17 mouse cellular contexts compared by ENCODE assay signal in the genomic region with DNA sequence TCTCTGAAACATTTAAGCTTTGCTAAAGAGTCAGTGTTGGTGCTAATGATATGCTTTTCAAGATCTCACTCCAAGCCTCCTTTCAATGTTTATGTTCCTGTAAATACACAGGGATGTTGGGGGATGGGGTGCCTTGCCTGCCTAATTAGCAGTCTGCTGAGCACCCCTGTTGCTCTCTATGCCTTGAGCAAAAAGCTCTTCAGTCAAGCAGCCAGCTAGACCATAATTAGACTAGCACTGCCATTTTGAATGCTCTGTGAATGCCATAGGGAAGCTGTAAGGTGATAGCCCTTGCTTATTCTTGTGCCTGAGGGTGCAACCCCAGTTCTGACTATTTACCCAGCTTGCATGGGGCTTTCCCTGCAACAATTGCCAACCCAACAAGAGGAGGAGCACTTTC.
DNase-seq lines count a peak whose midpoint lies in the region; ATAC-seq lines count a peak whose summit lies in the region.
"Had no signal": no experiment of that assay in that cellular context is flagged by ENCODE, and none has a peak within 500 bp of the region (broad histone marks: within the 10 kb centered on the region; RNA-seq: fewer than 3 reads in every experiment).

No protein-coding gene starts in this region.

- peak; percentile 33 for DNase-seq in limb, embryonic 11.5 days (ENCODE audit: low spot score)
- no peak for DNase-seq in limb, embryonic 10.5 days (ENCODE audit: low spot score)
- DNase-seq in embryo, embryonic 11 days: peak; percentile 24
- DNase-seq in layer of hippocampus, adult 9-10 months (ENCODE audit: low spot score): no peak
- no peak for DNase-seq in spleen, postnatal 10 days (ENCODE audit: low spot score in 2 of 2)
- DNase-seq: cerebellum, adult 2 months; gastrocnemius, adult 2 months; heart, adult 2 months; lung, postnatal 36 days had no signal

- H3K4me1 ChIP-seq in limb, embryonic 11.5 days (ENCODE audit: control insufficient read depth, insufficient read depth, low read length): no peaks in the 10 kb centered on the region
- peaks cover 10% of the 10 kb centered on the region for H3K4me1 ChIP-seq in limb, embryonic 10.5 days
- peaks cover 6% of the 10 kb centered on the region for H3K4me1 ChIP-seq in forebrain, embryonic 16.5 days (replicated peaks; ENCODE audit: control insufficient read depth, insufficient read depth, low read length)
- H3K4me1 ChIP-seq in midbrain, embryonic 15.5 days: peaks cover 9% of the 10 kb centered on the region; the same call in 1 of the 2 replicates
- no peaks in the 10 kb centered on the region for H3K4me1 ChIP-seq in kidney, embryonic 14.5 days (ENCODE audit: control insufficient read depth, insufficient read depth, low read length)
- H3K4me1 ChIP-seq: kidney, embryonic 15.5 days; limb, embryonic 13.5 days; liver, embryonic 15.5 days had no signal

- no peak overlapping the region for H3K4me3 ChIP-seq in limb, embryonic 11.5 days (ENCODE audit: low read depth, low read length)
- H3K4me3 ChIP-seq in limb, embryonic 10.5 days: no peak overlapping the region
- H3K4me3 ChIP-seq in forebrain, embryonic 16.5 days (replicated peaks; ENCODE audit: low read length): no peak overlapping the region
- H3K4me3 ChIP-seq in midbrain, embryonic 15.5 days: no peak overlapping the region
- H3K4me3 ChIP-seq in kidney, embryonic 14.5 days (ENCODE audit: low read length): no peak overlapping the region
- H3K4me3 ChIP-seq: gastrocnemius, adult 2 months; heart, adult 2 months; kidney, embryonic 15.5 days; left cerebral cortex, adult 2 months; limb, embryonic 13.5 days; liver, embryonic 15.5 days had no signal

- no peak overlapping the region for H3K9ac ChIP-seq in limb, embryonic 11.5 days (ENCODE audit: low read length)
- no peak overlapping the region for H3K9ac ChIP-seq in forebrain, embryonic 16.5 days (replicated peaks; ENCODE audit: low read depth, low read length)
- H3K9ac ChIP-seq in midbrain, embryonic 15.5 days: no peak overlapping the region
- no peak overlapping the region for H3K9ac ChIP-seq in kidney, embryonic 14.5 days (ENCODE audit: low read depth, low read length)
- H3K9ac ChIP-seq: kidney, embryonic 15.5 days; limb, embryonic 13.5 days; liver, embryonic 15.5 days had no signal

- no peak overlapping the region for H3K4me2 ChIP-seq in limb, embryonic 11.5 days (ENCODE audit: low read depth, severe bottlenecking)
- H3K4me2 ChIP-seq in forebrain, embryonic 16.5 days (ENCODE audit: low read length): no peak overlapping the region
- no peak overlapping the region for H3K4me2 ChIP-seq in midbrain, embryonic 15.5 days
- no peak overlapping the region for H3K4me2 ChIP-seq in kidney, embryonic 14.5 days (replicated peaks; ENCODE audit: low read depth, low read length)
- H3K4me2 ChIP-seq: kidney, embryonic 15.5 days; limb, embryonic 13.5 days; liver, embryonic 15.5 days had no signal

- no peaks in the 10 kb centered on the region for H3K9me3 ChIP-seq in limb, embryonic 11.5 days (ENCODE audit: control insufficient read depth, low read length)
- H3K9me3 ChIP-seq in limb, embryonic 10.5 days (replicated peaks): no peaks in the 10 kb centered on the region
- H3K9me3 ChIP-seq in forebrain, embryonic 16.5 days (ENCODE audit: control insufficient read depth, low read length): no peaks in the 10 kb centered on the region
- no peaks in the 10 kb centered on the region for H3K9me3 ChIP-seq in midbrain, embryonic 15.5 days
- H3K9me3 ChIP-seq in kidney, embryonic 14.5 days (ENCODE audit: control insufficient read depth, low read length): no peaks in the 10 kb centered on the region
- H3K9me3 ChIP-seq: kidney, embryonic 15.5 days; limb, embryonic 13.5 days; liver, embryonic 15.5 days had no signal

- no peak overlapping the region for H3K27ac ChIP-seq in limb, embryonic 11.5 days (replicated peaks; ENCODE audit: low read depth, low read length)
- no peak overlapping the region for H3K27ac ChIP-seq in limb, embryonic 10.5 days
- no peak overlapping the region for H3K27ac ChIP-seq in forebrain, embryonic 16.5 days (ENCODE audit: low read length)
- H3K27ac ChIP-seq in midbrain, embryonic 15.5 days: peak overlapping the region; percentile 53; the same call in 1 of the 2 replicates
- H3K27ac ChIP-seq in kidney, embryonic 14.5 days (ENCODE audit: low read depth, low read length): no peak overlapping the region
- H3K27ac ChIP-seq: gastrocnemius, adult 2 months; heart, adult 2 months; kidney, embryonic 15.5 days; left cerebral cortex, adult 2 months; limb, embryonic 13.5 days; liver, embryonic 15.5 days had no signal

- H3K36me3 ChIP-seq in limb, embryonic 11.5 days (ENCODE audit: control insufficient read depth, insufficient read depth, low read length): no peaks in the 10 kb centered on the region
- no peaks in the 10 kb centered on the region for H3K36me3 ChIP-seq in limb, embryonic 10.5 days
- no peaks in the 10 kb centered on the region for H3K36me3 ChIP-seq in forebrain, embryonic 16.5 days (ENCODE audit: control insufficient read depth, insufficient read depth)
- no peaks in the 10 kb centered on the region for H3K36me3 ChIP-seq in midbrain, embryonic 15.5 days (replicated peaks)
- no peaks in the 10 kb centered on the region for H3K36me3 ChIP-seq in kidney, embryonic 14.5 days (ENCODE audit: control insufficient read depth, insufficient read depth, low read length)
- H3K36me3 ChIP-seq: kidney, embryonic 15.5 days; limb, embryonic 13.5 days; liver, embryonic 15.5 days had no signal

- no peak for ATAC-seq in limb, embryonic 11.5 days (ENCODE audit: insufficient number of reproducible peaks, low FRiP score, low TSS enrichment, low read depth)
- ATAC-seq in forebrain, embryonic 16.5 days: peak; percentile 77
- 0 out of 2 replicates have a peak, but pooled peaks have one; percentile 58 for ATAC-seq in midbrain, embryonic 15.5 days (replicated peaks)
- no peak for ATAC-seq in kidney, embryonic 14.5 days (ENCODE audit: low FRiP score, low TSS enrichment)
- ATAC-seq: inflammation-experienced regulatory T-cells, adult 6 months had no signal

- H3K27me3 ChIP-seq in limb, embryonic 11.5 days (ENCODE audit: control insufficient read depth, insufficient read depth, low read length): no peaks in the 10 kb centered on the region
- no peaks in the 10 kb centered on the region for H3K27me3 ChIP-seq in limb, embryonic 10.5 days (ENCODE audit: low read depth, poor library complexity, severe bottlenecking)
- H3K27me3 ChIP-seq in forebrain, embryonic 16.5 days (replicated peaks; ENCODE audit: control insufficient read depth, insufficient read depth, low read length): no peaks in the 10 kb centered on the region
- H3K27me3 ChIP-seq in midbrain, embryonic 15.5 days (replicated peaks): no peaks in the 10 kb centered on the region
- H3K27me3 ChIP-seq in kidney, embryonic 14.5 days (ENCODE audit: control insufficient read depth, insufficient read depth, low read length): no peaks in the 10 kb centered on the region
- H3K27me3 ChIP-seq: kidney, embryonic 15.5 days; limb, embryonic 13.5 days; liver, embryonic 15.5 days had no signal

Comparison
In these comparisons a context has a peak if more than half of its experiments do, and no peak if none do; other contexts are left out.
1. DNase-seq: peak in limb, embryonic 11.5 days (single experiment) and embryo, embryonic 11 days (single experiment); none in limb, embryonic 10.5 days (single experiment), layer of hippocampus, adult 9-10 months (single experiment) and spleen, postnatal 10 days (0 of 2).
2. ATAC-seq: peak in forebrain, embryonic 16.5 days (single experiment) and midbrain, embryonic 15.5 days (single experiment); none in limb, embryonic 11.5 days (single experiment) and kidney, embryonic 14.5 days (single experiment).